ENCODE assay signal across 24 mouse cellular contexts in the genomic region with DNA sequence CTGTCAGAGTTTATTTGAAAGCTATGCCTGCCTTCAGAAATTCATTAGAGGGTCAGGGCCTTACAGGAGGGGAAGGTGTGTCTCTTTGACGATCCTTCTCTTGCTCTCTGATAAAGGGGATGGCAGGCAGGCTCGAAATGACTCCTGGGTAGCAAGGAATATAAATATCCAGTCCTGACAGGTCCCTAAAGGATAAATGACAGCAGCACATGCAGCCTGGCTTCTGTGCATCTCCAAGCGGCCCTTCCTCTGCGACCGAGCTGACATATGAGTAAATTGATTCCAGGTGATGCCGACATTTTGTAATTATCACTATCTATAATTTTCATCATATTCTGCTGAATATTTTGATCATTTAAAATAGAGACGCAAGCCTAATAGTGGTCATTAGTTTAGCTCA.
"Had no signal": no experiment of that assay in that cellular context is flagged by ENCODE, and none has a peak within 500 bp of the region (broad histone marks: within the 10 kb centered on the region; RNA-seq: fewer than 3 reads in every experiment).

No protein-coding gene starts in this region.

- H3K9ac ChIP-seq: forebrain, postnatal 0 days; heart, embryonic 13.5 days; heart, embryonic 15.5 days; hindbrain, embryonic 15.5 days; kidney, embryonic 15.5 days; limb, embryonic 13.5 days; limb, embryonic 15.5 days; liver, embryonic 12.5 days had no signal

- H3K4me1 ChIP-seq: heart, embryonic 15.5 days; kidney, embryonic 15.5 days; limb, embryonic 15.5 days; liver, embryonic 12.5 days had no signal

- H3K27me3 ChIP-seq: heart, embryonic 13.5 days; heart, embryonic 15.5 days; hindbrain, embryonic 15.5 days; kidney, embryonic 15.5 days; limb, embryonic 13.5 days; limb, embryonic 15.5 days; liver, embryonic 12.5 days had no signal

- H3K4me2 ChIP-seq: heart, embryonic 11.5 days; heart, embryonic 13.5 days; heart, embryonic 15.5 days; hindbrain, embryonic 15.5 days; kidney, embryonic 15.5 days; limb, embryonic 13.5 days; limb, embryonic 15.5 days; liver, embryonic 12.5 days had no signal

- H3K36me3 ChIP-seq: heart, embryonic 13.5 days; heart, embryonic 15.5 days; hindbrain, embryonic 15.5 days; kidney, embryonic 15.5 days; limb, embryonic 13.5 days; limb, embryonic 15.5 days; liver, embryonic 12.5 days had no signal

- H3K9me3 ChIP-seq: heart, embryonic 13.5 days; heart, embryonic 15.5 days; hindbrain, embryonic 15.5 days; kidney, embryonic 15.5 days; limb, embryonic 13.5 days; limb, embryonic 15.5 days had no signal

- DNase-seq: forebrain, postnatal 0 days; gastrocnemius, postnatal 25 days; heart, adult 2 months; heart, postnatal 14 days; heart, postnatal 36 days; kidney, adult 11 months; kidney, adult 2 months; kidney, adult 9 months; kidney, postnatal 14 days; kidney, postnatal 36 days; layer of hippocampus, adult 9-11 months; layer of hippocampus, postnatal 36 days; left cerebral cortex, postnatal 4 days had no signal

- H3K4me3 ChIP-seq: heart, adult 2 months; heart, embryonic 13.5 days; heart, embryonic 15.5 days; hindbrain, embryonic 15.5 days; kidney, embryonic 15.5 days; limb, embryonic 13.5 days; limb, embryonic 15.5 days; liver, embryonic 12.5 days had no signal

- H3K27ac ChIP-seq: heart, adult 2 months; heart, embryonic 13.5 days; heart, embryonic 15.5 days; hindbrain, embryonic 15.5 days; hindbrain, postnatal 0 days; kidney, embryonic 15.5 days; kidney, postnatal 0 days; limb, embryonic 13.5 days; limb, embryonic 15.5 days; liver, embryonic 12.5 days had no signal

- ATAC-seq: forebrain, postnatal 0 days; hindbrain, postnatal 0 days; intestine, embryonic 16.5 days; liver, embryonic 12.5 days had no signal
